ENCODE assay signal across 8 mouse cellular contexts in the genomic region with DNA sequence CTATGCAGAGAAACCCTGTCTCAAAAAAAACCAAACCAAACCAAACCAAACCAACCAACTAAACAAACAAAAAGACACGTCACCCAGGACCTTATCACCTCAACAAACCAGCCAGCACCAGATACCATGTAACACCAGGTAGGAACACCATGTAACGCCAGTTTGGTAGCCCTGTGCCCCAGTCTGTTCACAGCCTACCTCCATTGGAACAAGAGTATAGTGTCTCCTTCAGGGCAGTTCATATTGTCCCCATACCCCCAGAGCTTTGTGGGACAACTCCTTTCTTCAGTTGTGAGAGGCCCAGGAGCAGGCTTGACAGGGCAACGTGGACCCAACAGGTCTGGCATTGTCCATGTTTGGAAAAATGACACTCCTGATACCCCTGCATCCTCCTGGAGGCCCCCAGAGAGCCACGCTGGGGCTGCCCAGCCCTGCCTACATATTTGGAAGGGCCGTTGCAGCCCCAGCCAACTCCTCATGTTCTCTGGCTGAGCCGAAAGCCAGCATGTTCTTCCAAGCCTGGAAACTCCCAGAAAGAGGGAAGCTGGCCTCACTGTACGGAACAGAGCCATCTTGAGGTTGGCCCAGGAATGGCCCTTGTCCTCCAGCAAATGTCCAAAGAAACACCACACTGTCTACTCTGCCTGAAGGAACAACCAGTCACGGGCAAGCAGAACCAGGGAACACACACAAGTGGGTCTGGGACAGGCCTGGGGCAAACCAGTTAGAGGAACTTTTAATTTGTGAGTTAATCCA.
DNase-seq lines count a peak whose midpoint lies in the region; ATAC-seq and TF ChIP-seq lines count a peak whose summit lies in the region.

No protein-coding gene starts in this region.

- H3K4me1 ChIP-seq in liver, adult 2 months (ENCODE audit: control insufficient read depth, insufficient read depth, low read length) = no peaks in the 10 kb centered on the region
- no peaks in the 10 kb centered on the region for H3K4me1 ChIP-seq in liver, embryonic 12.5 days
- H3K4me1 ChIP-seq in testis, adult 2 months (ENCODE audit: control insufficient read depth, insufficient read depth, low read length) = no peaks in the 10 kb centered on the region

- H3K9ac ChIP-seq in liver, adult 2 months (ENCODE audit: low read depth, low read length) = no peak overlapping the region
- no peak overlapping the region for H3K9ac ChIP-seq in liver, embryonic 12.5 days

- TF ChIP-seq POLR2A in liver, adult 2 months (IDR thresholded peaks at IDR 0.05; ENCODE audit: extremely low read depth, insufficient read depth, low read length) = no peak
- TF ChIP-seq POLR2A in testis, adult 2 months (IDR thresholded peaks at IDR 0.05; ENCODE audit: control insufficient read depth, low read depth, low read length) = no peak

- ATAC-seq in liver, embryonic 12.5 days = no peak
- no peak for ATAC-seq in erythroblast, adult 5-6 weeks (replicated peaks; ENCODE audit: low FRiP score, poor library complexity, severe bottlenecking)

- H3K4me2 ChIP-seq in liver, embryonic 12.5 days = no peak overlapping the region

- TF ChIP-seq CTCF in liver, adult 2 months (IDR thresholded peaks at IDR 0.05; ENCODE audit: low read depth, low read length) = no peak
- TF ChIP-seq CTCF in testis, adult 2 months (IDR thresholded peaks at IDR 0.05; ENCODE audit: control insufficient read depth, insufficient read depth, insufficient replicate concordance, low read depth, low read length) = peak; percentile 26; the same call in 1 of the 2 replicates

- peak overlapping the region; percentile 41 for H3K27ac ChIP-seq in liver, adult 2 months (replicated peaks; ENCODE audit: insufficient read depth, low read depth, low read length)
- no peak overlapping the region for H3K27ac ChIP-seq in liver, embryonic 12.5 days
- H3K27ac ChIP-seq in testis, adult 2 months (ENCODE audit: control insufficient read depth, insufficient read depth, low read depth, low read length) = peak overlapping the region; percentile 14; the same call in 1 of the 2 replicates

- H3K36me3 ChIP-seq in liver, adult 2 months (ENCODE audit: control insufficient read depth, insufficient read depth, low read length) = no peaks in the 10 kb centered on the region
- H3K36me3 ChIP-seq in liver, embryonic 12.5 days = no peaks in the 10 kb centered on the region
- no peaks in the 10 kb centered on the region for H3K36me3 ChIP-seq in testis, adult 2 months (ENCODE audit: control insufficient read depth, insufficient read depth, low read length)

- DNase-seq in liver, adult 2 months (ENCODE audit: extremely low read depth, low read depth, low spot score) = peak; percentile 21
- DNase-seq in cerebellum, adult 18-20 months = peak; percentile 71 to 76
- DNase-seq in heart, adult 8-10 months (ENCODE audit: low spot score) = peak; percentile 86
- DNase-seq in kidney, postnatal 36 days = peak; percentile 42 to 58
- DNase-seq in thymus, postnatal 14 days = no peak

- no peak overlapping the region for H3K4me3 ChIP-seq in liver, adult 2 months (ENCODE audit: insufficient read depth, low read depth, low read length)
- no peak overlapping the region for H3K4me3 ChIP-seq in liver, embryonic 12.5 days
- H3K4me3 ChIP-seq in testis, adult 2 months (ENCODE audit: control insufficient read depth, low read depth, low read length) = no peak overlapping the region

- no peaks in the 10 kb centered on the region for H3K27me3 ChIP-seq in liver, adult 2 months (ENCODE audit: control insufficient read depth, insufficient read depth, low read length)
- H3K27me3 ChIP-seq in liver, embryonic 12.5 days (replicated peaks) = no peaks in the 10 kb centered on the region; the same call in 1 of the 2 replicates
- H3K27me3 ChIP-seq in testis, adult 2 months (ENCODE audit: control insufficient read depth, insufficient read depth, low read length) = no peaks in the 10 kb centered on the region

- no peaks in the 10 kb centered on the region for H3K9me3 ChIP-seq in liver, embryonic 12.5 days (replicated peaks)

- WGBS in liver, adult 2 months = 80% methylated on average over 8 of the region's 8 CpGs
- 61% methylated on average over 8 of the region's 8 CpGs for WGBS in liver, embryonic 12.5 days (ENCODE audit: insufficient replicate concordance)

- H3K79me2 ChIP-seq in liver, adult 2 months (ENCODE audit: control insufficient read depth, insufficient read depth, low read length) = no peaks in the 10 kb centered on the region
